11 mouse cellular contexts compared by ENCODE assay signal in the genomic region with DNA sequence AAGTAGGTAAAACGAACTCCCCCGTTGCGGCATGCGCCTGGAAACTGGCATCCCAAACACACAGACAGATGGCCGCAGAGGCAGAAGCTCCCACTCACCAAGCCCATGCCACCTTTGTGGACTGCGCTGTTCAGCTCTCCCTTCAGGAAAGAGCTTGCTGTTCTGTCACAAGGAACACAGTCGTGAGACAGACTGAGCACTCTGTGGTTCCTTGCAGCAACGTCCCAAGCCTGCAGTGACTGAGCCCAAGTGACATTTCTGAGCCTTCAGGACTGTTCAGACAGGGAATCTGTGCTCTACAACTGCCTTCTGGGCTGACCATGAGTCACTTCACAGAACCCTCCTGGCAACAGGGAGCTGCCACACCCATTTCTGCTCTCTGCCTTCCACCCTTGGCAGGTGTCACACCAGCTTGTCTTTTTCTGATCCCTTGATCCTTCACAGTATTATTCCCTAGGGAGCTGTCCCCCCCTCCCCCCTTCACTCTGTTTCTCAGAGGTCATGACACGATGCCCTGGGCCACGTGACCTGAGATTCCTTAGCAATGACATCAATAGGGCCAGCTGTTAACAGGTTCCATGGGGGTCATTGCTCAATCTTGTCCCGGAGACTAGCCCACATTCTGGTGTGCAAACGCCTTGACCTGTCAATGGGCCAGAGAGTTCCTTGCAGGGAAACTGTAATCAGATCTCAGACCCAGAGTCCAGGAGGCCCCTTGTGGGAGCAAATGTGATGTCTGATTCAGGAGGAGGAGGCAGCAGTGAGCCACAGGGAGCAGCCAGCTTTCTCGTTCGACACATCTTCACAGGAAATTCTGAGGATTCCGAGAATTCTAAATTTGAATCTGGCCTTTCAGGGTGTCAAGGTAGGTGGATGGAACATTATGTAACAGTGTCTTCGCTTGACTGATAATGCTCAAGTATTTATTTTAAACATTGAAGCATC. TPM values are rescaled to one million over a fixed set of nuclear protein-coding genes. Genes with fewer than 3 reads are reported as not detected.
DNase-seq lines count a peak whose midpoint lies in the region; ATAC-seq and TF ChIP-seq lines count a peak whose summit lies in the region.
"Had no signal": no experiment of that assay in that cellular context is flagged by ENCODE, and none has a peak within 500 bp of the region (broad histone marks: within the 10 kb centered on the region; RNA-seq: fewer than 3 reads in every experiment).

No protein-coding gene starts in this region.

- H3ac ChIP-seq in C2C12 (ENCODE audit: control insufficient read depth, insufficient read length, low read depth) = peak overlapping the region; percentile 19

- H3K27me3 ChIP-seq in C2C12 (ENCODE audit: control insufficient read depth, insufficient read depth, insufficient read length) = no peaks in the 10 kb centered on the region
- H3K27me3 ChIP-seq in kidney, postnatal 0 days (ENCODE audit: insufficient read depth, low read length) = no peaks in the 10 kb centered on the region

- no peak overlapping the region for H3K4me2 ChIP-seq in kidney, postnatal 0 days (ENCODE audit: low read length)

- WGBS in kidney, postnatal 0 days = 41% methylated on average over 16 of the region's 16 CpGs

- TF ChIP-seq CTCF in C2C12 (IDR thresholded peaks at IDR 0.05; ENCODE audit: control insufficient read depth, insufficient read depth, insufficient read length) = peak; percentile 8
- TF ChIP-seq CTCF in kidney, postnatal 0 days (IDR thresholded peaks at IDR 0.05; ENCODE audit: low read depth) = peak; percentile 40; the same call in 1 of the 2 replicates

- ATAC-seq in kidney, postnatal 0 days (replicated peaks; ENCODE audit: low FRiP score, low read depth) = peak; percentile 80

- no peak overlapping the region for H3K4me3 ChIP-seq in C2C12 (ENCODE audit: insufficient read depth, poor library complexity, severe bottlenecking)
- no peak overlapping the region for H3K4me3 ChIP-seq in kidney, postnatal 0 days (replicated peaks; ENCODE audit: low read depth, low read length)

- H3K9ac ChIP-seq in kidney, postnatal 0 days (ENCODE audit: low read depth, low read length) = no peak overlapping the region

- H3K4me1 ChIP-seq in kidney, postnatal 0 days (replicated peaks; ENCODE audit: insufficient read depth, low read length) = 0 out of 2 replicates have a peak, but pooled peaks cover 6% of the 10 kb centered on the region

- no peak overlapping the region for H3K27ac ChIP-seq in kidney, postnatal 0 days

- H3K36me3 ChIP-seq in C2C12 (ENCODE audit: control insufficient read depth, insufficient read depth) = no peaks in the 10 kb centered on the region
- no peaks in the 10 kb centered on the region for H3K36me3 ChIP-seq in kidney, postnatal 0 days (ENCODE audit: insufficient read depth, low read length)
- H3K36me3 ChIP-seq: G1E had no signal

- H3K9me3 ChIP-seq in kidney, postnatal 0 days (replicated peaks; ENCODE audit: low read length) = no peaks in the 10 kb centered on the region
- H3K9me3 ChIP-seq: G1E had no signal

- peak; percentile 76 to 80 for DNase-seq in frontal cortex, adult 2 months (ENCODE audit: extremely low spot score in 1 of 2, low spot score in 1 of 2)
- no peak for DNase-seq in frontal cortex, postnatal 25 days (ENCODE audit: low spot score in 2 of 2)
- peak; percentile 77 to 79 for DNase-seq in cerebellum, adult 18-20 months
- peak; percentile 54 to 79 for DNase-seq in gastrocnemius, postnatal 4 days (ENCODE audit: low spot score in 2 of 2)
- peak; percentile 79 for DNase-seq in kidney, postnatal 0 days (ENCODE audit: low spot score)
- peak; percentile 77 for DNase-seq in retina, embryonic 14.5 days (ENCODE audit: low spot score)
- no peak for DNase-seq in thymus, postnatal 0 days (ENCODE audit: low spot score)

- H3K79me3 ChIP-seq in C2C12 (ENCODE audit: low read depth) = no peaks in the 10 kb centered on the region

- peaks cover 6% of the 10 kb centered on the region for H3K79me2 ChIP-seq in C2C12 (ENCODE audit: control insufficient read depth, insufficient read depth)

TF ChIP-seq in C2C12, 6 proteins besides CTCF, POLR2A, EP300 and RAD21:
- TF ChIP-seq USF1 (IDR thresholded peaks at IDR 0.05; ENCODE audit: low read depth) = peak; percentile 93
- TF ChIP-seq MYOG (IDR thresholded peaks at IDR 0.05; ENCODE audit: control insufficient read depth, extremely low read depth, insufficient read length) = no peak
- peak; percentile 78 for TF ChIP-seq MYOD1 (IDR thresholded peaks at IDR 0.05; ENCODE audit: control insufficient read depth, insufficient read length, low read depth)
- TF ChIP-seq FOSL1 (IDR thresholded peaks at IDR 0.05; ENCODE audit: insufficient read depth, low read length, poor library complexity, severe bottlenecking) = peak; percentile 36
- TF ChIP-seq CEBPB (IDR thresholded peaks at IDR 0.05; ENCODE audit: low read depth) = peak; percentile 99
- TF ChIP-seq MAX (IDR thresholded peaks at IDR 0.05) = peak; percentile 49

RNA-seq across cellular contexts. Expression of gene E2f6, which starts 39.9 kb away (rescaled TPM):
- polyA plus RNA-seq in frontal cortex, adult 2 months (2012; rRNA removed) = 37.9 and 38.1 TPM in 2 replicates
- 19.0 TPM for polyA plus RNA-seq in C2C12 (2012; fragmentation: generic; extraction: Trizol)
- total RNA-seq in gastrocnemius, postnatal 4 days (2021) = 10 to 100 TPM; 53.1 to 57.7 TPM
- polyA plus RNA-seq in kidney, postnatal 0 days (2015; fragmentation: Nextera tagmentation; extraction: Ambion mirVana) = 25.3 and 26.8 TPM in 2 replicates
- polyA plus RNA-seq in thymus, postnatal 0 days (2015; fragmentation: Nextera tagmentation; extraction: Ambion mirVana) = 22.7 and 23.6 TPM in 2 replicates

RNA-seq across cellular contexts. Expression of gene Rock2, which starts 44.0 kb away (rescaled TPM):
- 39.7 and 42.3 TPM in 2 replicates for polyA plus RNA-seq in frontal cortex, adult 2 months (2012; rRNA removed)
- polyA plus RNA-seq in C2C12 (2012; fragmentation: generic; extraction: Trizol) = 15.9 TPM
- total RNA-seq in gastrocnemius, postnatal 4 days (2021) = 100 to 1,000 TPM; 122 to 125 TPM
- polyA plus RNA-seq in kidney, postnatal 0 days (2015; fragmentation: Nextera tagmentation; extraction: Ambion mirVana) = 14.6 and 15.9 TPM in 2 replicates
- polyA plus RNA-seq in thymus, postnatal 0 days (2015; fragmentation: Nextera tagmentation; extraction: Ambion mirVana) = 10.3 and 11.9 TPM in 2 replicates

RNA-seq across cellular contexts. Expression of gene Greb1, which starts 50.0 kb away (rescaled TPM):
- polyA plus RNA-seq in frontal cortex, adult 2 months (2012; rRNA removed) = 2.8 and 3.2 TPM in 2 replicates
- polyA plus RNA-seq in C2C12 (2012; fragmentation: generic; extraction: Trizol) = 0.04 TPM
- under 1 TPM; 0.39 to 0.98 TPM for total RNA-seq in gastrocnemius, postnatal 4 days (2021)
- polyA plus RNA-seq in kidney, postnatal 0 days (2015; fragmentation: Nextera tagmentation; extraction: Ambion mirVana) = 1.3 and 2.0 TPM in 2 replicates
- 1.2 and 2.0 TPM in 2 replicates for polyA plus RNA-seq in thymus, postnatal 0 days (2015; fragmentation: Nextera tagmentation; extraction: Ambion mirVana)
- total RNA-seq: hematopoietic stem cell, adult 5-6 weeks; neutrophil, adult 5-6 weeks had no signal
- polyA plus RNA-seq: G1E had no signal

Comparison
In these comparisons a context has a peak if more than half of its experiments do, and no peak if none do; other contexts are left out.
1. DNase-seq: peak in frontal cortex, adult 2 months (2 of 2), cerebellum, adult 18-20 months (2 of 2), gastrocnemius, postnatal 4 days (2 of 2), kidney, postnatal 0 days (single experiment) and retina, embryonic 14.5 days (single experiment); none in frontal cortex, postnatal 25 days (0 of 2) and thymus, postnatal 0 days (single experiment).